Mouse (Mus musculus) cerebellum, postnatal 4 days (tissue): ENCODE data around the gene Gmcl1.

ENCODE experiments used
- DNase-seq, 2 experiments: peaks; one replicate each; pipeline ENCODE4 v3.0.0; 2022; ENCODE audit warnings: low spot score in 2 of 2, mixed read lengths in 1 of 2

Gene Gmcl1

GRCm38 (mm10) chr6:86660161-86660877 is 72.9 kb downstream of the Gmcl1 start:
- DNase-seq = no peak

- DNase-seq = no peak
These were observed 74.7 kb downstream of the Gmcl1 start for GRCm38 (mm10) chr6:86658501-86658900.

- DNase-seq = no peak
These were observed 78.8 kb downstream of the Gmcl1 start for GRCm38 (mm10) chr6:86654270-86654916.

GRCm38 (mm10) chr6:86653026-86653425 is 80.2 kb downstream of the Gmcl1 start:
- no peak for DNase-seq

- DNase-seq = no peak
These were observed 87.0 kb downstream of the Gmcl1 start for GRCm38 (mm10) chr6:86646143-86646542.

- no peak for DNase-seq
These were observed 87.6 kb downstream of the Gmcl1 start for GRCm38 (mm10) chr6:86645551-86645950.

GRCm38 (mm10) chr6:86644775-86645400 is 88.3 kb downstream of the Gmcl1 start:
- DNase-seq = no peak
